ENCODE assay signal across 25 mouse cellular contexts in the genomic region with DNA sequence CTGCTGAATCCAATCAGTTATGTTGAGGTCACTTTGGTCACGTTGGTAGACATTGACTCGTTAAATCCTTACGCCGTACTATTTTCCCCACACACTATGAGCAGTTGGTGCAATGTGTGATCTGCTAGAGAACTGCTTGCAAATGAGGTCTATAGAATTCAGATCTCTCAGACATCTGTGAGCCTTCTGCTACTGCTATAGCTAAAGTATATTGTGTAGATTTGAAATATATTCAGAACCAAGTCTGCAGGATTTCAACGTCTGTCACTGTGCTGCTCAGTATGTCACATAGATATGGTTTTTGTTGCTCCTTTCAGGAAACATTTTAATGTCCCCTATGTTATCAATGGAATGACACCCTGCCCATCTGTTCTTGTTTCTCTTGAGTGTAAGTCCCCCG.
DNase-seq lines count a peak whose midpoint lies in the region; ATAC-seq and TF ChIP-seq lines count a peak whose summit lies in the region.
"Had no signal": no experiment of that assay in that cellular context is flagged by ENCODE, and none has a peak within 500 bp of the region (broad histone marks: within the 10 kb centered on the region; RNA-seq: fewer than 3 reads in every experiment).

No protein-coding gene starts in this region.

- H3K9ac ChIP-seq in forebrain, embryonic 13.5 days = no peak overlapping the region
- H3K9ac ChIP-seq in forebrain, embryonic 11.5 days (ENCODE audit: low read length) = no peak overlapping the region
- H3K9ac ChIP-seq in neural tube, embryonic 15.5 days (replicated peaks) = no peak overlapping the region
- no peak overlapping the region for H3K9ac ChIP-seq in forebrain, postnatal 0 days
- H3K9ac ChIP-seq: heart, embryonic 12.5 days; heart, embryonic 15.5 days; hindbrain, embryonic 15.5 days had no signal

- peaks cover 13% of the 10 kb centered on the region; the same call in 1 of the 2 replicates for H3K4me1 ChIP-seq in forebrain, embryonic 13.5 days
- no peaks in the 10 kb centered on the region; the same call in 1 of the 2 replicates for H3K4me1 ChIP-seq in forebrain, embryonic 11.5 days (replicated peaks; ENCODE audit: control insufficient read depth, insufficient read depth, low read length)
- no peaks in the 10 kb centered on the region for H3K4me1 ChIP-seq in neural tube, embryonic 15.5 days
- no peaks in the 10 kb centered on the region for H3K4me1 ChIP-seq in forebrain, postnatal 0 days (ENCODE audit: insufficient read depth)

- TF ChIP-seq CTCF in forebrain, postnatal 0 days (IDR thresholded peaks at IDR 0.05; ENCODE audit: low read depth) = no peak

- H3K9me3 ChIP-seq in forebrain, embryonic 13.5 days (replicated peaks) = no peaks in the 10 kb centered on the region
- H3K9me3 ChIP-seq in forebrain, embryonic 11.5 days (ENCODE audit: control insufficient read depth, low read length) = no peaks in the 10 kb centered on the region
- H3K9me3 ChIP-seq in neural tube, embryonic 15.5 days (replicated peaks) = no peaks in the 10 kb centered on the region
- no peaks in the 10 kb centered on the region for H3K9me3 ChIP-seq in forebrain, postnatal 0 days (ENCODE audit: low read length)
- H3K9me3 ChIP-seq: heart, embryonic 12.5 days; heart, embryonic 15.5 days; hindbrain, embryonic 10.5 days; hindbrain, embryonic 15.5 days had no signal

- H3K36me3 ChIP-seq in forebrain, embryonic 13.5 days (ENCODE audit: poor library complexity, severe bottlenecking) = no peaks in the 10 kb centered on the region
- H3K36me3 ChIP-seq in forebrain, embryonic 11.5 days (ENCODE audit: control insufficient read depth, insufficient read depth, low read length) = no peaks in the 10 kb centered on the region
- H3K36me3 ChIP-seq in neural tube, embryonic 15.5 days = no peaks in the 10 kb centered on the region
- no peaks in the 10 kb centered on the region for H3K36me3 ChIP-seq in forebrain, postnatal 0 days (ENCODE audit: insufficient read depth)
- H3K36me3 ChIP-seq: heart, embryonic 12.5 days; heart, embryonic 15.5 days; hindbrain, embryonic 10.5 days; hindbrain, embryonic 15.5 days had no signal

- ATAC-seq in forebrain, embryonic 13.5 days = peak; percentile 82
- ATAC-seq in forebrain, embryonic 11.5 days (replicated peaks; ENCODE audit: low FRiP score) = no peak
- ATAC-seq in frontal cortex, adult (ENCODE audit: low TSS enrichment) = peak; percentile 76
- no peak for ATAC-seq in neural tube, embryonic 15.5 days (ENCODE audit: low FRiP score)
- ATAC-seq in forebrain, postnatal 0 days = peak; percentile 94
- ATAC-seq: activated CD4-positive, CD25-positive, alpha-beta regulatory T cell, adult 4 months; intestine, postnatal 0 days had no signal

- no peak overlapping the region for H3K4me3 ChIP-seq in forebrain, embryonic 13.5 days
- no peak overlapping the region for H3K4me3 ChIP-seq in forebrain, embryonic 11.5 days (ENCODE audit: low read depth, low read length)
- no peak overlapping the region for H3K4me3 ChIP-seq in neural tube, embryonic 15.5 days (replicated peaks)
- no peak overlapping the region for H3K4me3 ChIP-seq in forebrain, postnatal 0 days (ENCODE audit: low read depth, low read length)
- H3K4me3 ChIP-seq: heart, embryonic 12.5 days; heart, embryonic 15.5 days; hindbrain, embryonic 10.5 days; hindbrain, embryonic 15.5 days had no signal

- H3K4me2 ChIP-seq in forebrain, embryonic 13.5 days = no peak overlapping the region
- H3K4me2 ChIP-seq in forebrain, embryonic 11.5 days (ENCODE audit: low read depth, low read length, severe bottlenecking) = no peak overlapping the region
- no peak overlapping the region for H3K4me2 ChIP-seq in neural tube, embryonic 15.5 days
- H3K4me2 ChIP-seq in forebrain, postnatal 0 days (ENCODE audit: low read depth) = no peak overlapping the region
- H3K4me2 ChIP-seq: heart, embryonic 12.5 days; heart, embryonic 15.5 days; hindbrain, embryonic 15.5 days had no signal

- no peak for DNase-seq in forebrain, embryonic 11.5 days (ENCODE audit: low spot score)
- no peak for DNase-seq in frontal cortex, postnatal 10 days (ENCODE audit: low spot score in 2 of 2)
- peak; percentile 5 for DNase-seq in neural tube, embryonic 10.5 days (ENCODE audit: extremely low spot score, low spot score)
- peak; percentile 70 for DNase-seq in forebrain, postnatal 0 days
- no peak for DNase-seq in natural killer cell, adult 2 months (ENCODE audit: low spot score in 2 of 2)
- DNase-seq: adrenal gland, adult 8-10 months; adrenal gland, postnatal 25 days; cerebellum, adult 11-12 months; cerebellum, adult 8-10 months; cerebellum, postnatal 10 days; cerebellum, postnatal 36 days; gastrocnemius, postnatal 25 days; heart, adult 18-20 months; heart, postnatal 10 days; heart, postnatal 36 days; kidney, adult 2 months had no signal

- 0 out of 2 replicates have a peak overlapping the region, but pooled peaks have one; percentile 32 for H3K27ac ChIP-seq in forebrain, embryonic 13.5 days
- no peak overlapping the region for H3K27ac ChIP-seq in forebrain, embryonic 11.5 days (ENCODE audit: low read depth, low read length)
- H3K27ac ChIP-seq in neural tube, embryonic 15.5 days (replicated peaks) = no peak overlapping the region
- H3K27ac ChIP-seq in forebrain, postnatal 0 days (ENCODE audit: low read depth, low read length) = no peak overlapping the region
- H3K27ac ChIP-seq: heart, embryonic 15.5 days; hindbrain, embryonic 10.5 days; hindbrain, embryonic 15.5 days had no signal

- 71% methylated on average over 6 of the region's 6 CpGs for WGBS in forebrain, embryonic 13.5 days
- 85% methylated on average over 6 of the region's 6 CpGs for WGBS in forebrain, embryonic 11.5 days
- 93% methylated on average over 6 of the region's 6 CpGs for WGBS in neural tube, embryonic 15.5 days
- WGBS in forebrain, postnatal 0 days = 69% methylated on average over 6 of the region's 6 CpGs

- no peaks in the 10 kb centered on the region for H3K27me3 ChIP-seq in forebrain, embryonic 13.5 days
- no peaks in the 10 kb centered on the region for H3K27me3 ChIP-seq in forebrain, embryonic 11.5 days (ENCODE audit: control insufficient read depth, insufficient read depth, low read length)
- no peaks in the 10 kb centered on the region for H3K27me3 ChIP-seq in neural tube, embryonic 15.5 days (replicated peaks)
- no peaks in the 10 kb centered on the region for H3K27me3 ChIP-seq in forebrain, postnatal 0 days (ENCODE audit: insufficient read depth, low read length)
- H3K27me3 ChIP-seq: heart, embryonic 12.5 days; heart, embryonic 15.5 days; hindbrain, embryonic 15.5 days had no signal

Comparison
In these comparisons a context has a peak if more than half of its experiments do, and no peak if none do; other contexts are left out.
1. ATAC-seq: peak in forebrain, embryonic 13.5 days (single experiment), frontal cortex, adult (single experiment) and forebrain, postnatal 0 days (single experiment); none in forebrain, embryonic 11.5 days (single experiment) and neural tube, embryonic 15.5 days (single experiment).
2. DNase-seq: peak in neural tube, embryonic 10.5 days (single experiment) and forebrain, postnatal 0 days (single experiment); none in forebrain, embryonic 11.5 days (single experiment), frontal cortex, postnatal 10 days (0 of 2) and natural killer cell, adult 2 months (0 of 2).